19 mouse cellular contexts compared by ENCODE assay signal in genomic region chr17:45588370-45588769, GRCm38 (mm10). TPM values are rescaled to one million over a fixed set of nuclear protein-coding genes. Genes with fewer than 3 reads are reported as not detected.
"Had no signal": no experiment of that assay in that cellular context is flagged by ENCODE, and none has a peak within 500 bp of the region (broad histone marks: within the 10 kb centered on the region; RNA-seq: fewer than 3 reads in every experiment).

No protein-coding gene starts in this region.

- DNase-seq: kidney, postnatal 14 days; left cerebral cortex, postnatal 4 days; lung, embryonic 14.5 days; retina, postnatal 1 day; right cerebral cortex, postnatal 4 days; spleen, adult 18-20 months; thymus, adult 18-20 months; thymus, postnatal 25 days had no signal

- ATAC-seq: midbrain, embryonic 16.5 days had no signal

- H3K4me3 ChIP-seq: kidney, embryonic 15.5 days; limb, embryonic 13.5 days; liver, embryonic 15.5 days; midbrain, embryonic 12.5 days; neural tube, embryonic 13.5 days had no signal

- H3K9me3 ChIP-seq: kidney, embryonic 15.5 days; midbrain, embryonic 12.5 days; neural tube, embryonic 13.5 days had no signal

- H3K27me3 ChIP-seq: kidney, embryonic 15.5 days; limb, embryonic 13.5 days; liver, embryonic 15.5 days had no signal

RNA-seq across cellular contexts. Expression of gene Mymx, which starts 13.5 kb away (rescaled TPM):
- total RNA-seq: layer of hippocampus, adult 8-10 months; layer of hippocampus, postnatal 14 days; left cerebral cortex, adult 18-20 months; left cerebral cortex, postnatal 10 days; left cerebral cortex, postnatal 4 days; megakaryocyte-erythroid progenitor cell, adult 5-6 weeks had no signal
